Mouse (Mus musculus) embryonic fibroblast, embryonic 13.5 days (primary cell): ENCODE data around the gene Erc2.

Source experiments
- CTCF ChIP-seq: IDR thresholded peaks from 2 replicates; pipeline ENCODE4 v1.5.1; 2011; ENCODE audit warnings: mild to moderate bottlenecking, control low read depth, low read length, moderate library complexity, borderline replicate concordance; ENCODE audit not compliant: insufficient read depth
- POLR2A ChIP-seq: IDR thresholded peaks from 2 replicates; pipeline ENCODE4 v1.6.1; 2011; ENCODE audit warnings: low read depth, mild to moderate bottlenecking, control low read depth, low read length, moderate library complexity

DNA sequence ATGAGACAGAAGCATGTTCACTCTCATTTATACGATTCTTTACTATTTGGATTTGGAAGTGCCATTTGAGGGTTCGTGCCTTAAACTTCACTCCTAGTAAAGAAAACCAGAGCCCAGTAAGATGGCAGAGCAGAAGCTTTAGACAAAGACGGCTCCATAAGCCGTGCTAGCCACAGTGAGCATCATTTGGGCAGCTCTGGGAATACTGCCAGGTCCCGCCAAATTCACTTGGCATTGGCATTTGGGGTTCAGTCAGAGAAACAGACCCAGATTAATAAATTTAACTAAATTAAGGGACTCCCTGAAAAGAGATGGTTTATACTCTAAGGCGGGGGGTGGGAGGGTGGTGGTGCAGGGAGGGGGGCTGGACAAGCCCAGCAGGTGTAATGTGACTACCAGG lies 401.0 kb downstream of the Erc2 start:
- TF ChIP-seq CTCF: no peak
- TF ChIP-seq POLR2A: no peak
